Comparison of ENCODE assay signal across 18 mouse cellular contexts in the genomic region with DNA sequence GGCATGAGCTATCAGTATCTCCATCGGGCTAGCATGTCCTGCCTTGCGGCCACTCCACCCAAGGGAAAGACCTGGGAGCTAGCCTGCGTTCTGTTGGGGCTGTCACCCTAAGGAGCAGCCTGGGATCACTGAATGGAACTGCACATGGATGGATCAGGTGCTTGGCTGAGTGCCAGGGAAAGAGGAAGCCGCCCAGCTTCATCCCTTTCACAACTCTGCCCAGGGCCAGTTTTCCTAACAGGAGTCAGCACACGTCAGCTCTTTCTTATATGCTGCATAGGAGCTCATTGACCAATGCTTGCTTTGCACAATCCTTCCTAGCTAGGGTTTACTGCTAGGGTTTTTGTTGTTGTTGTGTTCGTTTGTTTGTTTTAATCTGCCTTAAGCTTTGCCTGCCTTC.
DNase-seq lines count a peak whose midpoint lies in the region; ATAC-seq and TF ChIP-seq lines count a peak whose summit lies in the region.
"Had no signal": no experiment of that assay in that cellular context is flagged by ENCODE, and none has a peak within 500 bp of the region (broad histone marks: within the 10 kb centered on the region; RNA-seq: fewer than 3 reads in every experiment).

No protein-coding gene starts in this region.

- no peak for TF ChIP-seq EP300 in liver, postnatal 0 days (IDR thresholded peaks at IDR 0.05; ENCODE audit: low read depth)

- intact Hi-C loops in heart, postnatal 10 days (cut with DNase I) = no loop called here

- H3K4me2 ChIP-seq in liver, postnatal 0 days (ENCODE audit: low read depth, low read length) = no peak overlapping the region
- no peak overlapping the region for H3K4me2 ChIP-seq in liver, embryonic 11.5 days
- no peak overlapping the region for H3K4me2 ChIP-seq in kidney, postnatal 0 days (ENCODE audit: low read length)
- H3K4me2 ChIP-seq: hindbrain, embryonic 15.5 days; liver, embryonic 13.5 days had no signal

- DNase-seq in heart, adult 11 months = peak; percentile 91
- DNase-seq in heart, postnatal 10 days = no peak
- peak; percentile 23 for DNase-seq in liver, postnatal 0 days
- DNase-seq in liver, embryonic 11.5 days (ENCODE audit: low spot score) = no peak
- no peak for DNase-seq in kidney, postnatal 0 days (ENCODE audit: low spot score)
- no peak for DNase-seq in spleen, adult 12 weeks (ENCODE audit: low spot score)
- no peak for DNase-seq in neural tube, embryonic 10.5 days (ENCODE audit: extremely low spot score, low spot score)
- DNase-seq: adrenal gland, adult 8-10 months; cerebellum, adult 11-12 months; forebrain, postnatal 0 days; gastrocnemius, adult 2 months; heart, adult 2 months; liver, embryonic 13.5 days; right cerebral cortex, postnatal 4 days; thymus, postnatal 25 days had no signal

- ATAC-seq in liver, postnatal 0 days = no peak
- ATAC-seq in liver, embryonic 11.5 days (replicated peaks; ENCODE audit: low FRiP score) = no peak
- peak; percentile 73 for ATAC-seq in kidney, postnatal 0 days (replicated peaks; ENCODE audit: low FRiP score, low read depth)
- ATAC-seq: forebrain, postnatal 0 days; lung, postnatal 0 days had no signal

- TF ChIP-seq CTCF in liver, postnatal 0 days (IDR thresholded peaks at IDR 0.05; ENCODE audit: low read depth) = no peak
- TF ChIP-seq CTCF in kidney, postnatal 0 days (IDR thresholded peaks at IDR 0.05; ENCODE audit: low read depth) = no peak

- no peaks in the 10 kb centered on the region; the same call in 1 of the 2 replicates for H3K9me3 ChIP-seq in liver, postnatal 0 days (ENCODE audit: low read length)
- H3K9me3 ChIP-seq in liver, embryonic 11.5 days (ENCODE audit: control insufficient read depth, low read length) = no peaks in the 10 kb centered on the region
- H3K9me3 ChIP-seq in kidney, postnatal 0 days (replicated peaks; ENCODE audit: low read length) = no peaks in the 10 kb centered on the region
- H3K9me3 ChIP-seq: hindbrain, embryonic 15.5 days; liver, embryonic 13.5 days had no signal

- no peaks in the 10 kb centered on the region for H3K36me3 ChIP-seq in liver, postnatal 0 days (replicated peaks; ENCODE audit: insufficient read depth, low read length)
- H3K36me3 ChIP-seq in liver, embryonic 11.5 days (ENCODE audit: control insufficient read depth, insufficient read depth, low read length) = no peaks in the 10 kb centered on the region
- no peaks in the 10 kb centered on the region for H3K36me3 ChIP-seq in kidney, postnatal 0 days (ENCODE audit: insufficient read depth, low read length)
- H3K36me3 ChIP-seq: hindbrain, embryonic 15.5 days; liver, embryonic 13.5 days had no signal

- no peak overlapping the region for H3K4me3 ChIP-seq in liver, postnatal 0 days (ENCODE audit: low read depth, low read length)
- no peak overlapping the region for H3K4me3 ChIP-seq in liver, embryonic 11.5 days (ENCODE audit: low read depth, low read length)
- no peak overlapping the region for H3K4me3 ChIP-seq in kidney, postnatal 0 days (replicated peaks; ENCODE audit: low read depth, low read length)
- H3K4me3 ChIP-seq: erythroblast, embryonic 14.5 days; gastrocnemius, adult 2 months; heart, adult 2 months; hindbrain, embryonic 15.5 days; liver, embryonic 13.5 days had no signal

- H3K9ac ChIP-seq in liver, postnatal 0 days (replicated peaks) = no peak overlapping the region
- H3K9ac ChIP-seq in liver, embryonic 11.5 days (ENCODE audit: low read depth, low read length) = no peak overlapping the region
- H3K9ac ChIP-seq in kidney, postnatal 0 days (ENCODE audit: low read depth, low read length) = no peak overlapping the region
- H3K9ac ChIP-seq: forebrain, postnatal 0 days; hindbrain, embryonic 15.5 days; liver, embryonic 13.5 days had no signal

- H3K27me3 ChIP-seq in liver, postnatal 0 days (ENCODE audit: insufficient read depth, low read length) = peaks cover 55% of the 10 kb centered on the region
- peaks cover 34% of the 10 kb centered on the region for H3K27me3 ChIP-seq in liver, embryonic 11.5 days (replicated peaks; ENCODE audit: control insufficient read depth, insufficient read depth, low read length)
- no peaks in the 10 kb centered on the region for H3K27me3 ChIP-seq in kidney, postnatal 0 days (ENCODE audit: insufficient read depth, low read length)
- H3K27me3 ChIP-seq: hindbrain, embryonic 15.5 days had no signal

- 58% methylated on average over 6 of the region's 6 CpGs for WGBS in liver, postnatal 0 days (ENCODE audit: insufficient replicate concordance)
- WGBS in liver, embryonic 11.5 days = 70% methylated on average over 6 of the region's 6 CpGs
- WGBS in kidney, postnatal 0 days = 70% methylated on average over 6 of the region's 6 CpGs

- H3K27ac ChIP-seq in liver, postnatal 0 days (ENCODE audit: low read depth) = no peak overlapping the region
- no peak overlapping the region for H3K27ac ChIP-seq in liver, embryonic 11.5 days (ENCODE audit: low read depth, low read length)
- H3K27ac ChIP-seq in kidney, postnatal 0 days = no peak overlapping the region
- H3K27ac ChIP-seq: gastrocnemius, adult 2 months; heart, adult 2 months; hindbrain, embryonic 15.5 days; liver, embryonic 13.5 days had no signal

- H3K4me1 ChIP-seq in liver, postnatal 0 days (ENCODE audit: insufficient read depth) = no peaks in the 10 kb centered on the region
- no peaks in the 10 kb centered on the region for H3K4me1 ChIP-seq in liver, embryonic 11.5 days (replicated peaks; ENCODE audit: control insufficient read depth, insufficient read depth, low read length)
- H3K4me1 ChIP-seq in kidney, postnatal 0 days (replicated peaks; ENCODE audit: insufficient read depth, low read length) = peaks cover 4% of the 10 kb centered on the region
- H3K4me1 ChIP-seq: liver, embryonic 13.5 days had no signal

Comparison
In these comparisons a context has a peak if more than half of its experiments do, and no peak if none do; other contexts are left out.
1. DNase-seq: peak in heart, adult 11 months (single experiment) and liver, postnatal 0 days (single experiment); none in heart, postnatal 10 days (0 of 2), liver, embryonic 11.5 days (single experiment), kidney, postnatal 0 days (single experiment), spleen, adult 12 weeks (single experiment) and neural tube, embryonic 10.5 days (single experiment).